Mouse (Mus musculus) granulocyte monocyte progenitor cell, adult 5-6 weeks (primary cell): ENCODE measurements around the gene Hoxd8. TPM values are rescaled to one million over a fixed set of nuclear protein-coding genes. Genes with fewer than 3 reads are reported as not detected.

Source experiments
- ATAC-seq: replicated peaks from 2 replicates; pipeline ENCODE4 v1.8.0; 2016; ENCODE audit warnings: mild to moderate bottlenecking, moderate TSS enrichment, inconsistent platforms; ENCODE audit not compliant: poor library complexity, severe bottlenecking
- total RNA-seq, 2 experiments: library from RNA; stranded (forward) in 1 of 2; stranded (reverse) in 1 of 2; fragments of 200-712, 200-1000 nt in 1 of 2; fragments of >200 nt in 1 of 2; fragmentation: Nextera tagmentation in 1 of 2; gene quantifications; 2 replicates each; pipeline ENCODE4 v1.2.3; 2014 to 2017

The Hoxd8 gene
- total RNA-seq, 2 experiments from 2014 or later: not detected

DNA sequence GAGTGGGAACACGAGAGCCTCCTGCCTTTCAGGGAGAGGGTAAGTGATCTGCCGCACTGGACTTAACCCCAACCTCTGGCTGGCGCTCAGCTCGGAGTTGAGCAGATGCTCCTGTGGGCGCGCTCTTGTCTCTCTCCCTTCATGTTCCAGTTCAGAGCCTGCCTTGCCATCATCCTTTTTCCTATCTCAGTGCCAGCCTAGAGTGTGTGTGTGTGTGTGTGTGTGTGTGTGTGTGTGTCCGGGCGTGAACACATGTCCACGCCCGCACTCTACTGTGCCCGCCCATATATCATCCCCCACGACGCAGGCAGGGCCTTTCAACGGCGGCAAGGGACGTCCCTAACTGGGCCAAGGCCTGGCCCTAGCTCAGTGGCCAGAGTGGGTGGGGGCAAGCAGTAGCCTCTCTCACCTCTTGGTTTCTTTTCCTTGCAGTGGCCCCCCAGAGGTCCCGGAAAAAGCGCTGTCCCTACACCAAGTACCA lies 20.9 kb upstream of the Hoxd8 start:
- ATAC-seq: no peak

DNA sequence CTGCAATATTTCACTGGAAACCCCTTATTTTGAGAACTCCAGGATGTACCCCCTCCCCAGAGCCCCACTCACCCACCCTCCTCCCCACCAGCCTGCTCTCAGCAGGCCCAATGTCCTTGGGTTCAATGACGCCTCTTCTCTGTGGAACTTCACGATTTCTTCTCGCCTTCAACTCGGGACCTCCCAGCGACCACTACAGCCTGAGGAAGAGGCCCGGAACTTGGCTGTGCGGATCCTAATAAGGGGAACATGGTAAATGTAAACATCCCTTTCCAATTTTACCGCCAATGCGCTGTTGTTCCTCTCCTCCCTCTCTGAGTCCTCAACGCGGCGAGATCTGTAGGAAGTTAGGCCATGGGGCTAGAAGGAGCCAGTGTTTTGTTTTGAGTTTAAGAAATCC lies 20.3 kb upstream of the Hoxd8 start:
- ATAC-seq: no peak

- ATAC-seq: no peak
Observed at GRCm38 (mm10) chr2:74685059-74685603, 19.3 kb upstream of the Hoxd8 start.

DNA sequence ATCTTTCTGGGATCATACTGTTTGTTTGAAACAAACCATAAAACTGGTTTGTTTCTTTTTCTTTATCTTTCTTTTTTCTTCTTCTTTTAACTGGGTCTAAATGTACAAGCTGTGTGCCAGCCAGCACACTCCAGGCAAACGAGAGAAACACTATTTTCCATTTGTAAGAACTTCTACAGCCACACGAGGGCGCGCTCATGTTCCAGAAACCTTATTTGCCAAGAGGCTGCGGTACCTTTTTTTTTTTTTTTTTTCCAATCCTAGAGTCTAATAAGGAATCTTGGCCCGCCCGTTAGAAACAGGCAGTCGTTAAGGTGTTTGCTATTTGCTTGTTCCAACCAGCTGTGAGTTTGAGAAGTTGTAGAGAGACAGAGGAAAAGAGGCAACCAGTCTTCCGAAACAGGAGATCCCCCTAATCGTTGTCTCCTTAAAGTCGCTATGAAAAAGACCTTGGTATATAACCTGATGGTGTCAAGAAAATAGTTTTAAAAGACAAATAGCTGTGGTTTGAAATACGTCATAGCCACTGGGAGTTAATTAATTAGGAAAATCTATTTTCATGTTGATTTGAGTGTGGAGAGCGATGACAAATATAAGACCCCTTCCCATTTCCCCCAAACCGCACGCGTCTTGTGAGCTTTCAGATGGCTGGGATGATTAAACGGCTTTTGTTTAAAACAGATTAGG lies 18.0 kb upstream of the Hoxd8 start:
- 0 out of 2 replicates have a peak, but pooled peaks have one; percentile 44 for ATAC-seq

DNA sequence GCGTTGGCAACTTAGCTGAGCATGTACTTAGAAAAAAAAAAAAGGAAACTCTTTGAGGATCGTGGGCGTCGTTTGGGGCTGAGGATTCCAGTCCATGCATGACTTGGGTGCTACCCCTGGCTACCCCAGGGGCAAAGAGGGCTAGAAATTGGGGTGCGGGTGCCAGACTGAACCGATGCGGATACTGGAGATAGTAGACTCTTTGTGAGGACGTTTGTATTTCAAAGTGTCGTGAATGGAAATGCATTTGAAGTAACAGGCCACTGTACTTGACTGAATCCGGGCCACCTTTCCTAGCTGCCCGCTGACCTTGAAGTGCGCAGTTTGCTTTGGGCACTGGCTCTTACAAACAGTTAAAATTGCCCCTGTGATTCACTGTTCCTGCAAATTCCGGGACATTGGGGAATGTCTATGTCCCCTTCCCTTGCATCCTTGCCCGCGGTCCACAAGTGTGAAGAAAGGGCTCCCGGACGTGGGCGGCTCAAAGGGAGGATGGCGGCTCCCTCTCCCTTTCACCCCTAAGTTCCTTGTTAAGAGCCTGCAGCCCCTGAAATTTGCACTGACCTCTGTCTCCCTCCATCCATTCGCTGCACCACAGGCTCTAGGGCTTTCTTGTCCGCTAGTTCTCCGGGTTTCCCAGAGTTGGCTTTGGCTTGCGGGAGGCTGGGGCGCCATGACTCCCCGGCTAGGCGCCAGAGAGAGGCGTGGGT lies 17.3 kb upstream of the Hoxd8 start:
- no peak for ATAC-seq

DNA sequence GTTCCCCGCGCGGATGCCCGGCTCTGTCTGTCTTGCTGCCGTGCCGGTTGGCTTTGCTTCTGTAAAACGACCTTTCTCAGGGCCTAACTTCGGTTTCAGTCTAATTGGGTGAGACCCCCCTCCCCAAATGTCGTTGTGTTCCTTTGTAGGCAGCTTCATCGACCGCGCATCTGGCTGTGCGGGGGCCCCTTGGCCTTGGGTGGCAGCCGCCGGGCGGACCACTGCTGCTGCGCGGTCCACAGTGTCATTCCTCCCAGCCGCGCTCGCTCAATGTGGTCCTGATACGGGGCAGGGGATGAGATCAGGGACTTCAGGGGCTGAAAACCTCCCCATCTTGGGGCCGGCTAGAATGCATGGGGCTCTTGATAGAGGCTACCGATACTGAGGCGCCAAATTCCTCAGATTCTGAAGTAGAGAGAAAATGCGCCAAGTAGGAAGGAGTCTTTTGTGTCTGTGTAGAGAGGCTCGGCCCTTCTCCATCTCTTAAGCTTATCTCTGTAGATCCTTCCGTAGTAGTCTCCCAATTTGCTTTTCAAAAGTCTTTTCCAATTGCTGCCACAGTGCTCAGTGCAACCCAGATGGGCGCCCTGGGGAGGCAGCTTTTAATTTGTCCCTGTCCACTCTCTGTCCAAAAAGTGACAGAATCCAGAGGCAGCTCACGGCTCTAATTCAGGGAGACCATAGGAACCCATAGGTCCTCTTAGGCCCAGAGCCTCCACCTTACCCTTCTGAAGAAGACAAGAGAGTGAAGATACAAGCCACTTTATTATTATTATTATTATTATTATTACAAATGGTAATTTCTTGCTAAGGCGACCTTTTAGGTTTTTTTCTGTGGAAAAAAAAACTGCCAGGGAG lies 16.5 kb upstream of the Hoxd8 start:
- no peak for ATAC-seq

- ATAC-seq: no peak
Observed at GRCm38 (mm10) chr2:74688795-74689573, 15.4 kb upstream of the Hoxd8 start.

- ATAC-seq: peak; percentile 40; the same call in 1 of the 2 replicates
Observed at GRCm38 (mm10) chr2:74689574-74690337, 14.7 kb upstream of the Hoxd8 start.

DNA sequence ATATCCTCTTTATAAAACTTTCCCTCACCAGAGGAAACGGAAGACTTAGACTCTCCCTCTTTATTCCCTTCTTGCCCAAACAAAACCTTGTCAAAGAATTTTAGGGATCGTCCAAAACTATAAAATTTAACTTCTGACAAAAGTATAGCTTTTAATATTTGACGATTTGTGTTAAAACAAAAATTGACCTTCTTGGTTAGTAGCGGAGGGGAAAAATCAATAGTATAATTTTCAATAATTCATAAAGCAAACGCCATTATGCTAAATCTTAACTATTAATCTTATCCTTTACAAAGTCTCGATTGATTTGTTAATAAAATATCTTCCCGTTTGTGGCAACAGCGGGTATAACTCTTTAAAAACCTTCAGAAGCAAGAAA lies 14.1 kb upstream of the Hoxd8 start:
- ATAC-seq: no peak

GRCm38 (mm10) chr2:74691022-74691951 lies 13.1 kb upstream of the Hoxd8 start, which contains the start of gene Hoxd10:
Gene Hoxd10, plus strand, starts transcription at chr2:74691924.
- no peak for ATAC-seq

- ATAC-seq: no peak
Observed at GRCm38 (mm10) chr2:74691995-74692807, 12.2 kb upstream of the Hoxd8 start.

- no peak for ATAC-seq
Observed at GRCm38 (mm10) chr2:74692808-74693431, 11.5 kb upstream of the Hoxd8 start.

DNA sequence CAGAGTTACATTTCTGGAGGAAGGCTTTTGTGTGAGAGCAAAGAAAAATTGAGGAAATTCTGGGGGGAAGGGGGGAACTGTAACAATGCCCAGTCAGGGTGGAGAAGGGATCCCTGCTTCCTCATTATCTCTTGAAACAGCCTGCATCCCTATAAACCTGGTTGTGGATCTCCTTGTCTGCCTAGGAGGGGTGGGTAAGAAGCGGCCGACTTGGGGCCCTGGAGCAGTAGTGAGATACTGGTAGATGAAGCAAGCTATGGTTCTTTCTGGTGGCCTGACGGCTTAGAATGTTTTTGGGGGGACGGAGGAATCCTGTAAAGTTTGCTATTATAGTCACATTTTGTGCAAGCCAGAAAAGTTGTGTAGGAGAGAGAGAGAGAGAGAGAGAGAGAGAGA lies 11.0 kb upstream of the Hoxd8 start:
- ATAC-seq: no peak

- ATAC-seq: no peak
Observed at GRCm38 (mm10) chr2:74694066-74694465, 10.3 kb upstream of the Hoxd8 start.

DNA sequence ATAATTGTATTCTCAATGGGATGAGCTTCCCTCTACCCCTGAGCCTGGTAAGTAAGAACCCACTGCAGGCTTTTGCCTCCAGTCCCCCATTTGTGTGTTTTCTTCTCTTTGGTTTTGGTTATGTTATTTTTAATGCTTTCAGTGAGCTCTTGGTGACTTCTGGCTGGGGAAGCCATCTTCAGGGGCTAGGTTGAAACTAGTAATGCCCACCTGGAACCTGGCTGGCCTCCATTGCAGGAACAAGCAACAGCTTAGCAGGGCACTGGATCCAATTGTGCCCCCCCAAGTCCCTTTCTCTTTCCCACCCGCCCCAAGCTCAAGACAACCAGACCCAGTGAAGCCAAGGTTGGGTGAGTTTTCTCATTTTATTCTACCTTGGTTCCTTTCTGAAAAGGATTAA lies 9.0 kb upstream of the Hoxd8 start:
- ATAC-seq: no peak

- no peak for ATAC-seq
Observed at GRCm38 (mm10) chr2:74695813-74696430, 8.5 kb upstream of the Hoxd8 start.
